Mouse (Mus musculus): Measurements from ENCODE around the gene Slc39a11. TPM values are rescaled to one million over a fixed set of nuclear protein-coding genes. Genes with fewer than 3 reads are reported as not detected.

Gene Slc39a11
- polyA plus RNA-seq, 1 experiment from 2014 or later, result 22.4 TPM

GRCm38 (mm10) chr11:113223756-113224323 is 426.0 kb downstream of the Slc39a11 start:
- ChIA-PET POLR2A (no interaction called here), CTCF (interaction anchor here (0.9 to 1.6 kb wide), 2 partner anchors 12 to 22 kb away, joined by 3 read pairs; no protein-coding TSS in a partner anchor)
- in situ Hi-C loops (cut with MboI; ENCODE audit: low pct_unique_long_range_greater_than_20kb), result no loop called here
- no peak for DNase-seq (ENCODE audit: low read depth, low spot score)
- TF ChIP-seq CTCF (IDR thresholded peaks at IDR 0.05), result no peak
- no peaks in the 10 kb centered on the region for H3K27me3 ChIP-seq
- no peak for ATAC-seq

- ChIA-PET CTCF (interaction anchor here (0.8 to 1.6 kb wide), 2 partner anchors 13 to 23 kb away, joined by 3 read pairs; no protein-coding TSS in a partner anchor), POLR2A (interaction anchor here (0.7 kb wide), 3 partner anchors 43 to 408 kb away, joined by 3 to 6 read pairs (median 3); no protein-coding TSS in a partner anchor)
- in situ Hi-C loops (cut with MboI; ENCODE audit: low pct_unique_long_range_greater_than_20kb), result no loop called here
- H3K27me3 ChIP-seq, result no peaks in the 10 kb centered on the region
- ATAC-seq, result peak; percentile 80
- DNase-seq (ENCODE audit: low read depth, low spot score), result peak; percentile 76
- TF ChIP-seq CTCF (IDR thresholded peaks at IDR 0.05), result no peak
Measured at GRCm38 (mm10) chr11:113221267-113222195, 428.3 kb downstream of the Slc39a11 start.

GRCm38 (mm10) chr11:113220649-113221048 is 429.2 kb downstream of the Slc39a11 start:
- peak; percentile 28 for ATAC-seq
- CTCF ChIA-PET, result interaction anchor here (0.8 kb wide), 1 partner anchor 14 kb away, joined by 3 read pairs; no protein-coding TSS in a partner anchor
- no peaks in the 10 kb centered on the region for H3K27me3 ChIP-seq
- DNase-seq (ENCODE audit: low read depth, low spot score), result no peak
- no peak for TF ChIP-seq CTCF (IDR thresholded peaks at IDR 0.05)
- in situ Hi-C loops (cut with MboI; ENCODE audit: low pct_unique_long_range_greater_than_20kb), result no loop called here
- POLR2A ChIA-PET, result interaction anchor here (1.1 kb wide), 1 partner anchor 18 kb away, joined by 3 read pairs; no protein-coding TSS in a partner anchor

GRCm38 (mm10) chr11:113214741-113215140 is 435.1 kb downstream of the Slc39a11 start:
- in situ Hi-C loops (cut with MboI; ENCODE audit: low pct_unique_long_range_greater_than_20kb), result no loop called here
- POLR2A ChIA-PET, result no interaction called here
- no peak for TF ChIP-seq CTCF (IDR thresholded peaks at IDR 0.05)

GRCm38 (mm10) chr11:113212390-113213025 is 437.4 kb downstream of the Slc39a11 start:
- ChIA-PET CTCF (interaction anchor here (1.5 kb wide), 1 partner anchor 21 kb away, joined by 3 read pairs; no protein-coding TSS in a partner anchor), POLR2A (no interaction called here)
- DNase-seq (ENCODE audit: low read depth, low spot score) (no peak), ATAC-seq (no peak)
- no peaks in the 10 kb centered on the region for H3K27me3 ChIP-seq
- no peak for TF ChIP-seq CTCF (IDR thresholded peaks at IDR 0.05)
- in situ Hi-C loops (cut with MboI; ENCODE audit: low pct_unique_long_range_greater_than_20kb), result no loop called here

More at GRCm38 (mm10) chr11:113214741-113215140, 435.1 kb downstream of the Slc39a11 start:
- no peaks in the 10 kb centered on the region for H3K27me3 ChIP-seq
- ATAC-seq (no peak), DNase-seq (ENCODE audit: low read depth, low spot score) (no peak)
- CTCF ChIA-PET, result interaction anchor here (0.5 kb wide), 1 partner anchor 32 kb away, joined by 3 read pairs; no protein-coding TSS in a partner anchor

GRCm38 (mm10) chr11:113209220-113209878 is 440.5 kb downstream of the Slc39a11 start:
- ChIA-PET CTCF (interaction anchor here (1.1 to 1.5 kb wide), 2 partner anchors 17 to 88 kb away, joined by 3 read pairs; no protein-coding TSS in a partner anchor), POLR2A (interaction anchor here (0.7 kb wide), 1 partner anchor 55 kb away, joined by 6 read pairs; no protein-coding TSS in a partner anchor)
- ATAC-seq (no peak), DNase-seq (ENCODE audit: low read depth, low spot score) (no peak)
- in situ Hi-C loops (cut with MboI; ENCODE audit: low pct_unique_long_range_greater_than_20kb), result no loop called here
- H3K27me3 ChIP-seq, result no peaks in the 10 kb centered on the region
- no peak for TF ChIP-seq CTCF (IDR thresholded peaks at IDR 0.05)

GRCm38 (mm10) chr11:113208521-113209072 is 441.3 kb downstream of the Slc39a11 start:
- in situ Hi-C loops (cut with MboI; ENCODE audit: low pct_unique_long_range_greater_than_20kb), result no loop called here
- no peak for ATAC-seq
- POLR2A ChIA-PET, result interaction anchor here (0.7 kb wide), 1 partner anchor 56 kb away, joined by 6 read pairs; no protein-coding TSS in a partner anchor
- CTCF ChIA-PET, result no interaction called here
- no peaks in the 10 kb centered on the region for H3K27me3 ChIP-seq
- DNase-seq (ENCODE audit: low read depth, low spot score), result no peak
- TF ChIP-seq CTCF (IDR thresholded peaks at IDR 0.05), result no peak

GRCm38 (mm10) chr11:113207966-113208365 is 441.9 kb downstream of the Slc39a11 start:
- POLR2A ChIA-PET, result no interaction called here
- no peak for TF ChIP-seq CTCF (IDR thresholded peaks at IDR 0.05)
- in situ Hi-C loops (cut with MboI; ENCODE audit: low pct_unique_long_range_greater_than_20kb), result no loop called here
- CTCF ChIA-PET, result no interaction called here
- ATAC-seq (no peak), DNase-seq (ENCODE audit: low read depth, low spot score) (no peak)
- H3K27me3 ChIP-seq, result no peaks in the 10 kb centered on the region

GRCm38 (mm10) chr11:113206099-113206498 is 443.8 kb downstream of the Slc39a11 start:
- DNase-seq (ENCODE audit: low read depth, low spot score), result no peak
- H3K27me3 ChIP-seq, result no peaks in the 10 kb centered on the region
- ATAC-seq, result no peak
- TF ChIP-seq CTCF (IDR thresholded peaks at IDR 0.05), result no peak
- in situ Hi-C loops (cut with MboI; ENCODE audit: low pct_unique_long_range_greater_than_20kb), result no loop called here
- ChIA-PET CTCF (no interaction called here), POLR2A (no interaction called here)
